Mouse (Mus musculus) forebrain, embryonic 14.5 days (tissue): Measurements from ENCODE around the gene Fzd4. TPM values are rescaled to one million over a fixed set of nuclear protein-coding genes. Genes with fewer than 3 reads are reported as not detected.

Experiments used
- ATAC-seq: fragments of 200-750 bp; cut with Nextera tagmentation; 2 replicates; pipeline ENCODE4 v1.8.0; 2017; ENCODE audit warnings: mild to moderate bottlenecking, moderate library complexity
- DNase-seq: peaks from one replicate; pipeline ENCODE4 v3.0.0-alpha.2; 2015; ENCODE audit warnings: low spot score
- H3K27ac ChIP-seq: fragments of 300-500 bp; sonication (generic); 2 replicates; pipeline ENCODE4 v1.5.1; 2014; ENCODE audit warnings: low read depth, mild to moderate bottlenecking, control low read depth, low read length, moderate library complexity
- H3K27me3 ChIP-seq: fragments of 300-500 bp; sonication (generic); replicated peaks from 2 replicates; pipeline ENCODE4 v1.6.1; 2014; ENCODE audit warnings: low read length, control low read depth, mixed read lengths; ENCODE audit not compliant: control insufficient read depth, insufficient read depth
- H3K36me3 ChIP-seq: fragments of 300-500 bp; sonication (generic); 2 replicates; pipeline ENCODE4 v1.6.1; 2014; ENCODE audit warnings: low read length, control low read depth; ENCODE audit not compliant: control insufficient read depth, insufficient read depth
- H3K4me1 ChIP-seq: fragments of 300-500 bp; sonication (generic); 2 replicates; pipeline ENCODE4 v1.6.1; 2014; ENCODE audit warnings: antibody characterized with exemption, low read length, control low read depth; ENCODE audit not compliant: control insufficient read depth, insufficient read depth
- H3K4me2 ChIP-seq: fragments of 300-500 bp; sonication (generic); 2 replicates; pipeline ENCODE4 v1.6.1; 2014; ENCODE audit warnings: mild to moderate bottlenecking, control low read depth, low read length
- H3K4me3 ChIP-seq: fragments of 300-500 bp; sonication (generic); 2 replicates; pipeline ENCODE4 v1.5.1; 2014; ENCODE audit warnings: low read depth, low read length, control low read depth
- H3K9ac ChIP-seq: fragments of 300-500 bp; sonication (generic); 2 replicates; pipeline ENCODE4 v1.6.1; 2014; ENCODE audit warnings: mild to moderate bottlenecking, low read length, control low read depth, moderate library complexity
- H3K9me3 ChIP-seq: fragments of 300-500 bp; sonication (generic); replicated peaks from 2 replicates; pipeline ENCODE4 v1.6.1; 2016; ENCODE audit warnings: low read length, control low read depth, mixed read lengths; ENCODE audit not compliant: control insufficient read depth
- WGBS: fragments of 180-500 bp; shearing (Covaris S2); extraction: QIAGEN DNeasy Blood & Tissue Kit; methylation state at CpG from one replicate; pipeline ENCODE4 v1.1.7; 2014; 5-methylcytosine and 5-hydroxymethylcytosine counted together
- polyA plus RNA-seq: library from polyadenylated mRNA; unstranded; fragments of >200 nt; fragmentation: Nextera tagmentation; extraction: Ambion mirVana; gene quantifications from 2 replicates; pipeline ENCODE4 v1.2.1, GENCODE M21; 2014

Fzd4 gene
- polyA plus RNA-seq: 1.6 and 2.1 TPM in 2 replicates

- ATAC-seq (peak; percentile 96), DNase-seq (peak; percentile 95)
- Histone ChIP-seq H3K4me1 (peaks cover 15% of the 10 kb centered on the region), H3K27me3 (0 out of 2 replicates have a peak, but pooled peaks cover 10% of the 10 kb centered on the region), H3K9ac (peak within 1 kb of the TSS; percentile 73), H3K36me3 (no peaks in the 10 kb centered on the region), H3K27ac (peak within 1 kb of the TSS; percentile 40; the same call in 1 of the 2 replicates), H3K9me3 (no peaks in the 10 kb centered on the region), H3K4me3 (peak within 1 kb of the TSS; percentile 60), H3K4me2 (peak within 1 kb of the TSS; percentile 100)
- under 1% methylated on average over 60 of the region's 62 CpGs for WGBS
Observed at GRCm38 (mm10) chr7:89404081-89404733, at the start of gene Fzd4, which contains the start of gene Tmem135. Fzd4 (plus strand) TSS chr7:89404355. Tmem135 (minus strand) TSS chr7:89404222.

- 80% methylated on average over 8 of the region's 8 CpGs for WGBS
- H3K4me2 ChIP-seq: no peak overlapping the region
- H3K27me3 ChIP-seq: no peaks in the 10 kb centered on the region
- H3K9me3 ChIP-seq: no peaks in the 10 kb centered on the region
- no peaks in the 10 kb centered on the region for H3K36me3 ChIP-seq
- no peak overlapping the region for H3K9ac ChIP-seq
- ATAC-seq (no peak), DNase-seq (no peak)
- no peak overlapping the region for H3K4me3 ChIP-seq
- H3K27ac ChIP-seq: no peak overlapping the region
- no peaks in the 10 kb centered on the region for H3K4me1 ChIP-seq
Observed at GRCm38 (mm10) chr7:89355519-89356255, 48.5 kb upstream of the Fzd4 start.

GRCm38 (mm10) chr7:89356307-89356706 lies 47.8 kb upstream of the Fzd4 start:
- no peak for ATAC-seq
- no peak overlapping the region for H3K4me3 ChIP-seq
- H3K9me3 ChIP-seq: no peaks in the 10 kb centered on the region
- no peak overlapping the region for H3K27ac ChIP-seq
- no peak overlapping the region for H3K4me2 ChIP-seq
- H3K36me3 ChIP-seq: no peaks in the 10 kb centered on the region
- H3K4me1 ChIP-seq: no peaks in the 10 kb centered on the region
- no peaks in the 10 kb centered on the region for H3K27me3 ChIP-seq
- DNase-seq: no peak
- H3K9ac ChIP-seq: no peak overlapping the region
- WGBS: 80% methylated on average over 4 of the region's 4 CpGs

GRCm38 (mm10) chr7:89363975-89364374 lies 40.2 kb upstream of the Fzd4 start:
- H3K9ac ChIP-seq: no peak overlapping the region
- no peaks in the 10 kb centered on the region for H3K36me3 ChIP-seq
- WGBS: 85% methylated on average over 5 of the region's 5 CpGs
- H3K27me3 ChIP-seq: no peaks in the 10 kb centered on the region
- no peaks in the 10 kb centered on the region for H3K9me3 ChIP-seq
- H3K4me2 ChIP-seq: no peak overlapping the region
- ATAC-seq: no peak
- H3K4me1 ChIP-seq: peaks cover 3% of the 10 kb centered on the region; the same call in 1 of the 2 replicates
- no peak for DNase-seq
- H3K27ac ChIP-seq: no peak overlapping the region
- H3K4me3 ChIP-seq: no peak overlapping the region

GRCm38 (mm10) chr7:89365135-89365880 lies 38.8 kb upstream of the Fzd4 start:
- DNase-seq (peak; percentile 45), ATAC-seq (no peak)
- Histone ChIP-seq H3K4me3 (no peak overlapping the region), H3K27ac (no peak overlapping the region), H3K36me3 (no peaks in the 10 kb centered on the region), H3K4me1 (peaks cover 3% of the 10 kb centered on the region; the same call in 1 of the 2 replicates), H3K4me2 (no peak overlapping the region), H3K27me3 (no peaks in the 10 kb centered on the region), H3K9ac (no peak overlapping the region), H3K9me3 (no peaks in the 10 kb centered on the region)
- WGBS: 58% methylated on average over 10 of the region's 10 CpGs

DNA sequence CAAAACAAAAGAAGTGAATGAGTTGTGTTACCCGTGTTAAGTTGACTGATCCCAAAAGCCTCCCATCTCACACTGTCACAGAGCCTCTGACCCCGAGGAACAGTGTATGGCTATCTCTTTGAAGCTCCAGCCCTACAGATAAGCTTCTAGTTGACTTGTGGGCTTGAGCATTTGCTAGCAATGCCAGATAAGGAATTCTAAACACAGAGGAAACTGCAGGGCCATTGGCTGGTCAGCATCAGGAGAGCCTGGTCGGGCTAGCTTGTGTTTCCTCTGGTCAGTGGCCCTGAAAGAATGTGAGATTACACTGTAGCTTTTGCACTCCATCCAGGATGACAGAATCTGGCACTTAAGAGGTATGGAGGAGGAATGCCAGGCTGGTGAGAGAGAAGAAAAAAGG lies 36.5 kb upstream of the Fzd4 start:
- Histone ChIP-seq H3K36me3 (no peaks in the 10 kb centered on the region), H3K9me3 (no peaks in the 10 kb centered on the region), H3K9ac (no peak overlapping the region), H3K27me3 (no peaks in the 10 kb centered on the region), H3K27ac (no peak overlapping the region), H3K4me2 (no peak overlapping the region), H3K4me1 (peaks cover 3% of the 10 kb centered on the region; the same call in 1 of the 2 replicates), H3K4me3 (no peak overlapping the region)
- DNase-seq (no peak), ATAC-seq (no peak)
- WGBS: 23% methylated on average over 3 of the region's 3 CpGs

DNA sequence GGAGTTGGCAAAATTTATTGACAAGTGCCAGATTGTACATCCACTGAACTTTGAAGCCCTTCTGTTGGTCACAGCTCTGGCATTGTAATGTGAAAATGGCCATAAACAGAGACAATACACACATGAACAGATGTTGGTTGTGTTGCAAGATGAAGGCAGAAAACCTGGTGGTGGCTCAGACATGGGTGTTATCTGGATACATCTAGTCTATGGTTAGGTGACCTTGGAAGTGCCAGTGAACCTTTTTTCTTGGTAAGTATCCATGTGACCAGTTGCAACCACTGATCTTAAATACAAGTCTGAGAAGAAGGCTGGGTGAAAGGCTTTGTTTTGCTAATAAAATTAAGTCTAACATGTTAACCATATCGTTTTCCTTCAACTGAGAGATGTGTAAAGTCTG lies 34.1 kb upstream of the Fzd4 start:
- Histone ChIP-seq H3K9ac (no peak overlapping the region), H3K4me3 (no peak overlapping the region), H3K36me3 (no peaks in the 10 kb centered on the region), H3K27ac (no peak overlapping the region), H3K4me2 (no peak overlapping the region), H3K4me1 (peaks cover 3% of the 10 kb centered on the region; the same call in 1 of the 2 replicates), H3K27me3 (no peaks in the 10 kb centered on the region), H3K9me3 (no peaks in the 10 kb centered on the region)
- no peak for DNase-seq
- ATAC-seq: no peak
- 88% methylated on average over 1 of the region's 1 CpGs for WGBS

DNA sequence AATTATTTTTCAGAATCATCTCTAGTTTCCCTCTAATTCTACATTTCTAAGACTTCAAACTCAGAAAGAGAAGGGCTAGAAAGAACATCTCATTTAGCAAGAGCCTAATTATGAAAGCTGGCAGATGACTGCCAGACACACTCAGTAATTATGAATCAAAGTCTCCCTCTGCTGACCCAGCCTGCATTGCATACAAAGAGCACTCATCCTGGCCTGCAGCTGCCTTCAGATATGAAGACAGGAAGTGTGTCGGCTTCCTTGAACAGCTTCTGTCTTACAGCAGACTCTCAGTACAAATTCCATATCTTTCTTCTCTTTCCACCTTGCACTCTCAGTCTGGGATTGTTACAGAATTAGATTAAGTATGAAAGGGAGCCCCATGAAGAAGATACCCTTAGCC lies 33.2 kb upstream of the Fzd4 start:
- DNase-seq (peak; percentile 33), ATAC-seq (peak; percentile 54; the same call in 1 of the 2 replicates)
- no peaks in the 10 kb centered on the region for H3K4me1 ChIP-seq
- 67% methylated on average over 1 of the region's 1 CpGs for WGBS
- no peak overlapping the region for H3K27ac ChIP-seq
- H3K9ac ChIP-seq: no peak overlapping the region
- no peak overlapping the region for H3K4me3 ChIP-seq
- H3K4me2 ChIP-seq: no peak overlapping the region
- no peaks in the 10 kb centered on the region for H3K9me3 ChIP-seq
- no peaks in the 10 kb centered on the region for H3K27me3 ChIP-seq
- H3K36me3 ChIP-seq: no peaks in the 10 kb centered on the region
